Mouse (Mus musculus) heart, embryonic 10.5 days (tissue): ENCODE results near the gene Tcf3. TPM values are rescaled to one million over a fixed set of nuclear protein-coding genes. Genes with fewer than 3 reads are reported as not detected.
A peak's percentile ranks its signal among the peaks of the same experiment; 100 is the strongest.

Experiments
- DNase-seq: peaks from one replicate; pipeline ENCODE4 v3.0.0-alpha.2; 2017; ENCODE audit warnings: low spot score
- H3K27ac ChIP-seq: fragments of 300-500 bp; sonication (generic); 2 replicates; pipeline ENCODE4 v1.5.1; 2016; ENCODE audit warnings: mild to moderate bottlenecking
- H3K27me3 ChIP-seq: fragments of 300-500 bp; sonication (generic); 2 replicates; pipeline ENCODE4 v1.6.1; 2016; ENCODE audit warnings: mild to moderate bottlenecking; ENCODE audit not compliant: poor library complexity, insufficient read depth, severe bottlenecking
- H3K36me3 ChIP-seq: fragments of 300-500 bp; sonication (generic); 2 replicates; pipeline ENCODE4 v1.6.1; 2016; ENCODE audit warnings: mild to moderate bottlenecking, moderate library complexity
- H3K4me1 ChIP-seq: fragments of 300-500 bp; sonication (generic); 2 replicates; pipeline ENCODE4 v1.6.1; 2016; ENCODE audit warnings: mild to moderate bottlenecking
- H3K4me3 ChIP-seq: fragments of 300-500 bp; sonication (generic); 2 replicates; pipeline ENCODE4 v1.5.1; 2016; ENCODE audit warnings: mild to moderate bottlenecking, moderate library complexity
- H3K9me3 ChIP-seq: fragments of 300-500 bp; sonication (generic); 2 replicates; pipeline ENCODE4 v1.6.1; 2016; ENCODE audit warnings: mild to moderate bottlenecking, moderate library complexity
- WGBS: fragments of 180-500 bp; shearing (Covaris S2); methylation state at CpG from one replicate; pipeline ENCODE4 v1.1.7; 2016; 5-methylcytosine and 5-hydroxymethylcytosine counted together
- polyA plus RNA-seq: library from polyadenylated mRNA; unstranded; fragments of >200 nt; fragmentation: Nextera tagmentation; extraction: Ambion mirVana; gene quantifications from 2 replicates; pipeline ENCODE4 v1.2.1, GENCODE M21; 2016

The Tcf3 gene
- polyA plus RNA-seq, 1 experiment from 2014 or later = 140 TPM

DNA sequence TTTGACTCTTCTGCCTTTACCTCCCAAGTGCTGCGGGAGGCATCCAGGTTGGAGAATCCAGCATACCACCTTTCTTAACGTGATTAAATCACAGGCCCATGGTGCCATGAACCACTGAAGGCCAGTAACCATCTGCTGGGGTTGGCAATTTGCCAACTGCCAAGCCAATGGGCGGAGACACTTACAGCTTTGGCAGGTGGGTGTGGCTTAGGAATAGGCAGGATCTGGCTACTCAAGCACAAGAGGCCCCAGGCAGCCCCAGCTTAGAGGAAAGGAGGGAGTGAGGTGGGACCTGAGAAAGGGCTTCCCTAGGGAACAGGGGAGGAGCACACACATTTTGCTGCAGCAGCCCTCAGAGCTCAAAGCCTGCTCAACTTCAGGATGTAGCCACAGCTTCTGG, 15.1 kb downstream of the Tcf3 start:
- H3K9me3 ChIP-seq = no peaks in the 10 kb centered on the region
- no peak overlapping the region for H3K4me3 ChIP-seq
- no peak for DNase-seq
- H3K27ac ChIP-seq = no peak overlapping the region
- H3K36me3 ChIP-seq = peaks cover 99% of the 10 kb centered on the region
- peaks cover 31% of the 10 kb centered on the region for H3K4me1 ChIP-seq
- H3K27me3 ChIP-seq = no peaks in the 10 kb centered on the region
- 82% methylated on average over 3 of the region's 3 CpGs for WGBS

DNA sequence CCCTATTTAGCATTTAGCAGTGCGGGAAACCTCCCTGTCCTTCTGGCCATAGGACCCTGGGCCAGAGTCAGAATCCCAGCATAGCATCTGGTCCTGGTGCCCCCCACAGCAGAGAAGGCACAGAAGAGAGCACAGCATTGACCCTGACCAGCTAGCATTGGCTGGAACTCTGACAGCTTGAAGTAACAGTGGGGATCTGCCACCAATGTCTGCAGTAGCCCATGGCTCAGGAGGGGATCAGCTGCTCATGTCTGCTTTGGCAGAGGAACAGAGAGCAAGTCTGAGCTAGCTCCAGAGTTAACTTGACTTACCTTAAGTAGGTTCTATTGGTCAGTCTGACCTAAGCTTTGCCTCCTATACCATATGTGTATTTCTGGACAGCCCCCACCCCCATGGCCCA, 15.6 kb downstream of the Tcf3 start:
- H3K9me3 ChIP-seq = no peaks in the 10 kb centered on the region
- H3K36me3 ChIP-seq = peaks cover 99% of the 10 kb centered on the region
- no peaks in the 10 kb centered on the region for H3K27me3 ChIP-seq

DNA sequence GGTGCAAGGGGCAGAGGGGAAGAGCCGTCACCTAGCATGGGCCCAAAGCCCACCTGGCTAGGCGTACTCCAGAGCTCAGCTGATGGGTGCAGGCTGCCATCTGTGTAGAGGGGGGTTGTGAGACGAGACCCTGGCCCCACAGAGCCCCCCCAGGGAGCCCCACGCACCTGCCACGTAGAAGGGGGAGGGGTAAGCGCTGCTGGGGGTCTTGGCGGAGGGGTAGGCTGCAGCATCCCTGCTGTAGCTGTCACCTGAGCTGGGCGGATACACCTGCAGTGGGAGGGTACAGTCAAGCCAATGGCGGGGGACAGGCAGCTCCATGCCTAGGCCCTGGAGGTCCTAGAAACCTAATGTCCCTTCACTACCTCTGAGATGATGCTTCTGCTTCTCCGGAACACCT, 16.1 kb downstream of the Tcf3 start:
- Histone ChIP-seq H3K4me1 (peaks cover 22% of the 10 kb centered on the region), H3K9me3 (no peaks in the 10 kb centered on the region), H3K27me3 (no peaks in the 10 kb centered on the region), H3K4me3 (no peak overlapping the region), H3K36me3 (peaks cover 100% of the 10 kb centered on the region), H3K27ac (no peak overlapping the region)
- no peak for DNase-seq
- WGBS = 92% methylated on average over 10 of the region's 10 CpGs

More for the DNA sequence above, 15.6 kb downstream of the Tcf3 start:
- WGBS = 97% methylated on average over 1 of the region's 1 CpGs
- H3K4me3 ChIP-seq = no peak overlapping the region
- DNase-seq = no peak
- H3K4me1 ChIP-seq = peaks cover 27% of the 10 kb centered on the region
- H3K27ac ChIP-seq = no peak overlapping the region

- no peaks in the 10 kb centered on the region for H3K27me3 ChIP-seq
- DNase-seq = no peak
- no peak overlapping the region for H3K4me3 ChIP-seq
- H3K27ac ChIP-seq = no peak overlapping the region
- peaks cover 13% of the 10 kb centered on the region for H3K4me1 ChIP-seq
- no peaks in the 10 kb centered on the region for H3K9me3 ChIP-seq
- peaks cover 100% of the 10 kb centered on the region for H3K36me3 ChIP-seq
- 90% methylated on average over 7 of the region's 7 CpGs for WGBS
Measured at GRCm38 (mm10) chr10:80415566-80415965, 17.9 kb downstream of the Tcf3 start.

DNA sequence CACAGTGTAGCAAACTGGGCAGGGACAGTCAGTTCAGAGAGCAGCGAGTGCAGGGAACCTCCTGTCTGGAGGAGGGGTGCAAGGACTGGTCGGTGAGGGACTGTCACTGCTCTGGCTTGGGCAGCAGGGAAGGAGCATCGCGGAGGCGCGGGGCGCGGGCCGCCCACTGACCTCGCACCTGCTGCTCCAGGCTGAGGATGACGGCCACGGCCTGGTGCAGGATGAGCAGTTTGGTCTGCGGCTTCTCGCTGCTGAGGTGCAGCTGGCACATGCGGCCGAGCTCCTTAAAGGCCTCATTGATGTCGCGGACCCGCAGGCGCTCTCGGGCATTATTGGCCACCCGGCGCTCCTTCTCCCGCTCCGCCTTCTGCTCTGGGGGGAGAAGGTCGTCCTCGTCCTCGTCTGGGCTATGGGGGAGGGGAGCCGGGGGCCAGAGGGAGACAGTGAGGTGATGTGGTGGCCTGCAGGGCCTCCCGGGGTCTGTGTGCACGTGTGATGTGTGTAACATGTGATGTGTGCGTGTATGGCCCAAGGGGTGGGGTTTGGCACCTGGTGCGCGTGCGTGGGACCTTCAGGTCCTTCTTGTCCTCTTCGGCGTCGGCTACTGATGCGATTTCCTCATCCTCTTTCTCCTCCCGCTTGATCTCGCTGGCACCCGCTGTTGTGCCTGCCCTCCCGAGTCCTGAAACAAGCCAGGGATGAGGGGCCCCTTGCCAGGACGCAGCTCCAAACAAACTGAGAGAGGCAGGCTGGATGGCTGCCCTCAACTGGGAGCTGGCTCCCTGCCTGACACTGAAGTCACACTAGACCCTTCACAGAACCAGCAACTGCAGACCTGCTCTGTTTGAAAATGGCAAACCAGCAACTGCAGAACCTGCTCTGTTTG, 20.5 kb downstream of the Tcf3 start:
- WGBS = 91% methylated on average over 44 of the region's 44 CpGs
- DNase-seq = no peak
- Histone ChIP-seq H3K27ac (peak overlapping the region; percentile 37; the same call in 1 of the 2 replicates), H3K9me3 (no peaks in the 10 kb centered on the region), H3K4me1 (peaks cover 6% of the 10 kb centered on the region; the same call in 1 of the 2 replicates), H3K4me3 (no peak overlapping the region), H3K27me3 (no peaks in the 10 kb centered on the region), H3K36me3 (peaks cover 92% of the 10 kb centered on the region)

GRCm38 (mm10) chr10:80407924-80408323, 25.5 kb downstream of the Tcf3 start:
- DNase-seq = no peak
- H3K36me3 ChIP-seq = peaks cover 67% of the 10 kb centered on the region
- no peaks in the 10 kb centered on the region for H3K27me3 ChIP-seq
- no peaks in the 10 kb centered on the region; the same call in 1 of the 2 replicates for H3K9me3 ChIP-seq
- 45% methylated on average over 4 of the region's 4 CpGs for WGBS
- H3K4me1 ChIP-seq = peaks cover 28% of the 10 kb centered on the region
- peak overlapping the region; percentile 83; the same call in 1 of the 2 replicates for H3K4me3 ChIP-seq
- H3K27ac ChIP-seq = no peak overlapping the region; the same call in 1 of the 2 replicates

DNA sequence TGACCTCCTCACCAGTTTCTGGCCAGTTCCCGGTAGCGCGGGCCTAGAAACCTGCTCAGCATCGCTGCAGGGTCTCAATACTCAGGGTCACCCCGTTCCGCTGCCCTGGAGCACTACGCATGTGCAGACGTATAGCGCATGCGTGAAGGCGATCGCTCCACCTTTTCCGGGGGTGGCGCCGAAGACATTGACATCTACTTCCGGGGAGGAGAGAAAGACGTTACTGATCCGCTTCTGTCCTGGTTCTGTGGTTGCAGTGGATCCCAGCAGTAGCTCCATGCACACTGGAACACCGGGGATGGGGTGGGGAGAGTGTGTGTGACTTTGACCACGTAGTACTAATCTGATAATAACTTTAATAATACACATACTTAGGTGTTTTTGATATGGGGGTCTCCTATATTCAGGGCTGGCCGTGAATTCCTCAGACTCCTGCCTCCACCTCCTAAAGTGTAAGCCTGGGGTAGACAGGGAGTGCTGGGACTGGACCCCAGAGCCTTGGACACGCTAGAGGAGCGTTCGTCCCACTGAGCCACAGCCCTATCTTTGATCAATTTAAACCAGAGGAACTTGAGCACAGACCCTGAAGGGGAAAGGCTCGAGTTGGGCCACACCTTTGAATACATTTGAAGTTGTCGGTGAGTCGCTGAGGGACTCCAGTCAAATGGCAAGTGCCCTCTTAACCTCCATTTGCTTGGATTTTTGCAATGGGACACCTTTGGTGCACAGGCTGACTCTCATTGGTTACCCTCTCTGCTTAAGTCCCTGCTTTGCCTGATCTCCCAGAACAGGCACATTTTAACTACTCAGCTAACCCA, 26.6 kb downstream of the Tcf3 start, which contains the start of gene Uqcr11:
Gene Uqcr11 (minus strand): TSS at position 147 of the 818 bp plus-strand sequence.
- Histone ChIP-seq H3K4me3 (peak within 1 kb of the TSS; percentile 83), H3K36me3 (peaks cover 66% of the 10 kb centered on the region), H3K4me1 (peaks cover 28% of the 10 kb centered on the region), H3K27ac (peak within 1 kb of the TSS; percentile 90), H3K27me3 (no peaks in the 10 kb centered on the region), H3K9me3 (no peaks in the 10 kb centered on the region; the same call in 1 of the 2 replicates)
- peak; percentile 96 for DNase-seq
- 2% methylated on average over 27 of the region's 27 CpGs for WGBS

- Histone ChIP-seq H3K36me3 (peaks cover 60% of the 10 kb centered on the region), H3K27ac (peak overlapping the region; percentile 90), H3K27me3 (no peaks in the 10 kb centered on the region), H3K4me1 (peaks cover 35% of the 10 kb centered on the region), H3K9me3 (no peaks in the 10 kb centered on the region; the same call in 1 of the 2 replicates), H3K4me3 (peak overlapping the region; percentile 83)
- no peak for DNase-seq
- WGBS = 55% methylated on average over 10 of the region's 10 CpGs
Measured at GRCm38 (mm10) chr10:80405481-80406173, 27.8 kb downstream of the Tcf3 start.

- Histone ChIP-seq H3K36me3 (peaks cover 41% of the 10 kb centered on the region), H3K27ac (no peak overlapping the region), H3K4me3 (peak overlapping the region; percentile 8; the same call in 1 of the 2 replicates), H3K27me3 (no peaks in the 10 kb centered on the region), H3K4me1 (peaks cover 47% of the 10 kb centered on the region), H3K9me3 (no peaks in the 10 kb centered on the region; the same call in 1 of the 2 replicates)
- no peak for DNase-seq
- WGBS = 94% methylated on average over 4 of the region's 4 CpGs
Measured at GRCm38 (mm10) chr10:80403044-80403692, 30.3 kb downstream of the Tcf3 start.

DNA sequence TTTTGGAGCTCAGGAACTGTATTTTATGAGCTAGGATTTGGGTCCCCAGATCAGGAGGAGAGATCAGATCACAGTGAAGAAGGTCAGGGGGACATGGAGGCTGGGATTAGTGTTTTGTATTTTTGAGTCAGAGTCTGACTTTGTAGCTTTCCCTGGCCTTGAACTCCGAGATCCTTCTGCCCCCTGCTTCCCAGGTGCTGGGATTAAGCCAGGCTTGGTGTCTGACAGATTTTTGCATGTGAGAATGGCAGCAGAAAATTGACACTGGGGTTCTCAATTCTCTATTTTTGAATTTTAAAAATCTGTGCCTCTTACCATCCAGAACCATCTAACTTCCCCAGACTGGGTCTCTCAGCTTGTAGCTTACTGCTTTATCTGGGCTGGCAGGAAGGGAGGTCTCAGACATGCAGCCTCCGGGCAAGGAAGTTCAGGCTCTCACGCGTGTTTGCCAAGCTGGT, 32.7 kb downstream of the Tcf3 start:
- Histone ChIP-seq H3K9me3 (no peaks in the 10 kb centered on the region; the same call in 1 of the 2 replicates), H3K27me3 (no peaks in the 10 kb centered on the region), H3K27ac (peak overlapping the region; percentile 99), H3K36me3 (peaks cover 61% of the 10 kb centered on the region), H3K4me3 (peak overlapping the region; percentile 89), H3K4me1 (peaks cover 46% of the 10 kb centered on the region)
- 74% methylated on average over 4 of the region's 4 CpGs for WGBS
- no peak for DNase-seq

DNA sequence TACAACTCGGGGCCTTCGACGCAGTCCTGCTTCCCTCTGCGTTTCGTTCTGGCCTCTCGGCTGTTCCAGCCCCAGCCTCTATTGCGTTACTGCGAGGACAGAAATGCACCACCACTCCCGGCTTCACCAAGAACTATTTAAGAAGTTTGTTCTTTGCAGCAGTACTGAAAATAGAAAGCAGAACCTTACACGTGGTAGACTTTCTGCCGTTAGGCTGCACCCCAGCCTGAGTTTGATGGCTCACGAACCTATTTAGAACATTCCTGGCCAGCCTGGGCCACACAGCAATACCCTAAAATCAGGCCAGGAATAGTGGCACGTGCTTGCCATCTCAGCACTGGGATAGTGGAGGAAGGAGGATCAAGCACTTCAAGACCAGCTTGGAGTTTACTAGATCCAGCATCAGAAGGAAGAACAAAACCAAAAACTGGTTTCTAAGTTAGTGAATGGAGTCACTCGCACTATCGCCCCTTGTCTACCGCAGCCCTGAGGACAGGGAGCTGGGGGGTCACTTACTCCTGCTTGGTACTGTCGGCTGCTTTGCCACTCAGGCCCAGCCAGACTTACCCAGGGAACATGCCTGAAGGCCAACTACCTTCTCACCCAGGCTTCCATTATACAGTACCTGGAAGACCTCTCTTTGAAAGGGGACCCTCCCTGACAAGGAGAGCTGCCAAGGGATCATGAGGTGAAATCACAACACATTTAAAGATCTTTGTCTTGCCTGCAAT, 33.3 kb downstream of the Tcf3 start:
- WGBS = 12% methylated on average over 17 of the region's 17 CpGs
- Histone ChIP-seq H3K36me3 (peaks cover 64% of the 10 kb centered on the region), H3K9me3 (no peaks in the 10 kb centered on the region; the same call in 1 of the 2 replicates)

More for the DNA sequence above, 33.3 kb downstream of the Tcf3 start:
- Histone ChIP-seq H3K4me1 (peaks cover 40% of the 10 kb centered on the region), H3K27ac (peak overlapping the region; percentile 99), H3K27me3 (no peaks in the 10 kb centered on the region), H3K4me3 (peak overlapping the region; percentile 89)
- DNase-seq = no peak
